Mouse (Mus musculus) lung, adult 2 months (tissue): ENCODE measurements at regions not wholly inside any gene's neighbourhood (a gene's known extent, or its start where the extent isn't known, plus 50 kb on each side); places are given as distances from the start of the nearest gene placed in this dataset.

Source experiments
- CTCF ChIP-seq: fragments of 200-500 bp; IDR thresholded peaks from 2 replicates; pipeline ENCODE4 v1.5.1; 2011; ENCODE audit warnings: mild to moderate bottlenecking, low read length, control low read depth; ENCODE audit not compliant: insufficient read depth
- POLR2A ChIP-seq: fragments of 200-500 bp; IDR thresholded peaks from 2 replicates; pipeline ENCODE4 v1.6.1; 2011; ENCODE audit warnings: low read depth, mild to moderate bottlenecking, control low read depth, low read length, borderline replicate concordance; ENCODE audit errors: extremely low read depth

- TF ChIP-seq CTCF (no peak), POLR2A (no peak)
Measured at GRCm38 (mm10) chr14:76657375-76657774, 100.7 kb upstream of the Serp2 start.
